Mouse (Mus musculus): Measurements from ENCODE around the gene Cacng1.
A peak's percentile ranks its signal among the peaks of the same experiment; 100 is the strongest.

The Cacng1 gene

GRCm38 (mm10) chr11:107707897-107708610 lies 8.3 kb downstream of the Cacng1 start:
- no peak for DNase-seq (ENCODE audit: low spot score)

- no peak for DNase-seq (ENCODE audit: low spot score)
These were observed 10.7 kb downstream of the Cacng1 start for GRCm38 (mm10) chr11:107705476-107706074.

GRCm38 (mm10) chr11:107705060-107705459 lies 11.3 kb downstream of the Cacng1 start:
- DNase-seq (ENCODE audit: low spot score) = no peak

- DNase-seq (ENCODE audit: low spot score) = no peak
These were observed 12.8 kb downstream of the Cacng1 start for GRCm38 (mm10) chr11:107703272-107704134.

- DNase-seq (ENCODE audit: low spot score) = no peak
These were observed 16.4 kb downstream of the Cacng1 start for GRCm38 (mm10) chr11:107699967-107700366.

DNA sequence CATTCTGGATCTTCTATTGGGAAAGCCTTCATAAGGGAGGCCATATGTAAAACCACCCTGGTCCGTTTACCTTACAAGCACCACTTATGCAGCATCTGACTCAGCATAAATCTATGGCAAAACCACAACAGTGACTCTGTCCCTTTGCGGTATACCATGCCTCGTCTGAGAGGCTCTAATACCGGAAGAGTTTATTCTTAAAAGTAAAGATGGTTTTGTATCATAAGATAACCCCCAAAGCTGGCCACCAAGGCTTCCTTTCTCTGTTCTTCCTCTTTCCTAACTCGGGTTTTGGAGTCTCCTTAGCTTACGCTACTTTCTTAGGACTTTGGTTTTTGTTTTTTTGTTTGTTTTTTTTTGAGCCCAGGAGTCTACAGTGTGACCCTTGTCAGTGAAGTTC lies 23.0 kb downstream of the Cacng1 start:
- peak; percentile 8 for DNase-seq (ENCODE audit: low spot score)

- DNase-seq (ENCODE audit: low spot score) = no peak
These were observed 24.8 kb downstream of the Cacng1 start for GRCm38 (mm10) chr11:107691569-107691968.

- no peak for DNase-seq (ENCODE audit: low spot score)
These were observed 27.8 kb downstream of the Cacng1 start for GRCm38 (mm10) chr11:107688480-107688879.

DNA sequence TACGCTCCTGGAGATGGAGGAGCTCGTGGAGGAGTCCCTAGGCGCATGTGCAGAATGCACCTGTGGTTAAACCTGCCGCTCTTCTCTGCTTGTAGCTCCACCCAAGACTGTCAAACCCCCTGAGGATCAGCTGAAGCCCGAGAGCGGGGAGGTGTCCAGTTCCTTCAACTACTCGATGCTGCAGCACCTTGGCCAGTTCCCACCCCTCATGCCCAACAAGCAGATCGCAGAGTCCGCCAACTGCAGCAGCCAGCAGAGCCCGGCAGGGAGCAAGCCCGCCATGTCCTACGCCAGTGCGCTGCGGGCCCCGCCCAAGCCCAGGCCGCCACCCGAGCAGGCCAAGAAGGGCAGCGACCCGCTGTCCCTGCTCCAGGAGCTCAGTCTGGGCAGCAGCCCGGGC lies 30.0 kb downstream of the Cacng1 start:
- no peak for DNase-seq (ENCODE audit: low spot score)

DNA sequence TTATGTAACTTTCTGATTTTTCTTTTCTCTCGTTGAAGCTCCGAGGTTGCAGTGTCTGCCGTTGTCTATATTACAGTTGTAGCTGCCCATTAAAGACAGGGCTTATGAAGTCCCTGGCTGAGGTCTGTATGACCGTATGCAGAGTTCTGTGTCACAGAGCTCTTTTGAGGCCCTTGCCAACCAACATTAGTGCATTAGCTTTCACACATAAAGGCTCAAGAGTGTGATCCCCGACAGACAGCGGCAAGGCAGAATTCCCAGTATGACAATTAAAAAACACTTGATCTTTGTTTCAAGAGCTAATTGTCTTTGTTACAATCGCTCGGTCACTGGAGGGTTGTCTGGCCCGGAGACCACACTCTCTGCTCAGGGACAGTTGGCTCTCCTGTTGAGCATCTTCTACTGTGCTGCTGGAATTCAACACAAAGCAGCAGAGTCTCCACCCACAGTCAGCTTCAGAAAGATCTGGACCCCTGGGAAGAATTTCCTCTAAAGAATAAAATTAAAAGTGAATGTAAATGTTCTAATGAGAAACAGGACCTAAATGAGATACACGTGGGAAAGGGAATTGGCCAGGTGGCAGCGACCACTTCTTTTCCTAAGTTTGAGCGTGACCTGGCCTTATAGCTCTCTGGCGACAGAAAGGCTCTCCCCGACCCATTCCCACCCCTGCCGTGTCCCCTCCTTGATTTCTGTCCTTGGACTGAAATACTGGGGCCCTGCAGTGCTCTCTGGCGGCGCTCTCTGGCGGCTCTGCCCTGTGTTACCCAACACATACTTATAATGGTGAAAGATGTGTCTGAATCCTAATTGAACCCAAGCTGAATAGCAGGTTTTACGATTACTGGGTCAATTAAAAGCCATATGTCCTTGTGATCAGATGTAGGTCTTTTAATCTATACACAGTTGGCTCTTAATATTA lies 32.5 kb downstream of the Cacng1 start:
- DNase-seq (ENCODE audit: low spot score) = no peak

GRCm38 (mm10) chr11:107682694-107683355 lies 33.5 kb downstream of the Cacng1 start:
- no peak for DNase-seq (ENCODE audit: low spot score)

DNA sequence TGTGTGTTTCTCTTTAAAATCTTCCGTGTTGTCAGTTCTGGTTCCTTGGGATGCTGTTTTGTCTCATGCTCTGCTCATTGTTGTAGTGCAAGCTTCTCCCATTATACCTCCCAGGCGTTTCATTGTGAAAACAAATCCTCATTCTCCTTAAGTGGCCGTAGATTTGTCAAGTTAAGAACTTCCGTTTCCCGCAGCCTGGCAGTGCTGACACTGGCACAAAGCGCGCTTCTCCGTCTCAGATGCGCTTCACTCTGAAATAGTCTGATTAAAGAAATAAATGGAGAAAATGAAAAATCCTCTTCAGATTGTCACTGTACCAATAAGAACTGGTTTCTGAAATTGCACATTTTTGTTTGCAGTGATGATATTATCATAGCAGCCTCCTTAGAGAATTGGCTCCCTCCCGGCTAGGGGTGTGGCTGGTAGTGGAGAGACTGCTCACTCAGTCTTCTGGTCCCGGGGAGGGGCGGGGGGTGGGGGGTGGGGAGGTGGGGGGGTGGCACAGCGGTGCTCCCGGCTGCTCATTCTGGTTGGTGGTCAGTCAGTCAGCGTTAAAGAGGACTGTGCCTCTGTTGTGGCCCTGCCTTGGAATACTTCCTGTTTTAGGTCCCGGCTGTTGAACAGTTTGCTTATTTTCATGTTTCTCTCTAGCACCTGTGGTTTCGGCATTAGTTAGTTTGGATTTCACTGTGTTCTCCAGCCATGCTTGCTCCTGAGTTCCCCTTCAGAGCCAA lies 39.9 kb downstream of the Cacng1 start:
- DNase-seq (ENCODE audit: low spot score) = no peak

DNA sequence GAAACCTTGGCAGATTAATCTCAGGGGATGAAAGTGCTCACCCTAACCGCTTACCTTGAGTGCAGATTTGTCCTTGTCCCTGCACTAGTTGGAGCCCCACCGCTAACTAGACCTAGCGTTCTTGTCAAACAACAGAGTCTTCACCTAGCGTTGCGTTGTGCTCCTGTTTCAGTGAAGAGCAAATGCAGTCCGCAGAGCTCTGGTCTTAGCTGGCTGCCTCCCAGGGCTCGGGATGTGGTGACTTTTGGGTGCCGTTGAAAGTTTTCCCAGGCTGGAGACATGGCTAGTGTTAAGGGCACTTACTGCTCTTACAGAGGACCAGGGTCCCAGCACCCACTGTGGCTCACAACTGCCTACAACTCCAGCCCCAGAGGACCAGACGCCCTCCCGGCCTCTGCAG lies 41.1 kb downstream of the Cacng1 start:
- no peak for DNase-seq (ENCODE audit: low spot score)

GRCm38 (mm10) chr11:107674601-107675000 lies 41.7 kb downstream of the Cacng1 start:
- no peak for DNase-seq (ENCODE audit: low spot score)

GRCm38 (mm10) chr11:107674006-107674405 lies 42.3 kb downstream of the Cacng1 start:
- DNase-seq (ENCODE audit: low spot score) = no peak

- no peak for DNase-seq (ENCODE audit: low spot score)
These were observed 47.3 kb downstream of the Cacng1 start for GRCm38 (mm10) chr11:107668977-107669376.

GRCm38 (mm10) chr11:107668223-107668622 lies 48.1 kb downstream of the Cacng1 start:
- DNase-seq (ENCODE audit: low spot score) = peak; percentile 73

DNA sequence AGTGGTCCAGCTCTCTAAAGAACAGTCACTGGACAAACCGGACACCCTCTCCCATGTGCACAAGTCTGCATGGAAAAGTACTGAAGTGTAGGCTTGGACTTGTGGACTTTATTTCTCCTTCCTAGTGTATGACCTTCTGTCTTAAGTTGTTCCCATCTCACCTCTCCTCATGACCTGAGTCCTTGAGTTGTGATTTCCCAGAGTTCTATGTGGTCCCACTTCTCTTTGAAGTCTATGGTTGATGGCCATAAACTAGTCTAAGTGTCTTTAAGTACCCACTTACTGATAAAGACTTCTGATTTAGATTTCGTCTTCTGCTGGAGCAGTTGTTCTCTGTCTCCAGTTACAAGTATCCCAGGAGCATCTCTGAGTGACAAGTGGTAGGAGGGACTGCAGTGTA lies 48.8 kb downstream of the Cacng1 start:
- DNase-seq (ENCODE audit: low spot score) = no peak

- DNase-seq (ENCODE audit: low spot score) = no peak
These were observed 53.7 kb downstream of the Cacng1 start for GRCm38 (mm10) chr11:107662666-107663065.

DNA sequence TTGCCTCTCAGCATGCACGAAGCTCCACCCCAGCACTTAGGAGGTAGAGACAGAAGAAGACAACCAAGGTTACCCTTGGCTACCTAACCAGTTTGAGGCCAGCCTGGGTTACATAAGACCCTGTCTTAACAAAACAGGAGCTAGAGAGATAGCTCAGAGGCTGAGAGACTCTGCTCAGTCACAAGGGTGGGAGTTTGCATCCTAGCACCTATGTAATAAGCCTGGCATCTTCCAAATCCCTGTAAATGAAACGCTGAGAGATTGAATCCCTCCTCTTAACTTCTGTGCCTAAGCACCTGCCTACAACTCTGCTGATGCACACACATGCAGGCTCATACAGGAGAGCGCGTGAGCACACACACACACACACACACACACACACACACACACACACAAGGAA lies 55.9 kb downstream of the Cacng1 start:
- no peak for DNase-seq (ENCODE audit: low spot score)

DNA sequence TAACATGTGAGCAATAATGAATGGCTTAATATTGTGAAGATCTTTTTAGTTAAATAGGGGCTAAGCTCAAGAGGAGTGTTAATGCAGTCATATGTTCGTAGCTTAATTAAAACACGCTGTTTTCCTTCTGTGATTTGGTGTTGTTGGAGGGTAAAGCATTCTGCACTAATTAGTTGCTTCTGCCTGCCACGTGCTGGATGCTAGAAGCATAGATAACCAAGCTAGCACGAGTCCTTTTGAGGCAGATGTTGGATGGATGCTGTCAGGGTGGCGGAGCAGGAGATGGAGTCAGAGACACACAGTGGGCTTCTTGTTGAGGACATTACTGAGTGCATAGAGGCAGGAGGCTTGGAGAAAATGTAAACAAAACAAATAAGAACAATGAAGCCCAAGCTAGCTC lies 59.2 kb downstream of the Cacng1 start:
- DNase-seq (ENCODE audit: low spot score) = no peak
